Mouse (Mus musculus): Measurements from ENCODE around the gene Sly.
"Not testable (repeated sequence)": the region's sequence is repeated elsewhere in the genome, so short reads cannot be mapped to it uniquely, and the experiment has no call there.

Sly gene

GRCm38 (mm10) chrY:57186888-57187287 is at the start of gene Sly:
Gene Sly (plus strand): TSS chrY:57187188.
- not testable (repeated sequence) for DNase-seq (ENCODE audit: extremely low spot score, low spot score)
